Mouse (Mus musculus): ENCODE results near the gene Cwc25.

- TF ChIP-seq CTCF (IDR thresholded peaks at IDR 0.05; ENCODE audit: extremely low read depth, insufficient read length, insufficient replicate concordance, low read depth, low read length) (no peak), POLR2A (IDR thresholded peaks at IDR 0.05; ENCODE audit: low read depth, low read length) (no peak)
These were observed 50.3 kb downstream of the Cwc25 start for GRCm38 (mm10) chr11:97716021-97716420.
